Mouse (Mus musculus) G1E (cell line): Measurements from ENCODE around the gene Vangl1. TPM values are rescaled to one million over a fixed set of nuclear protein-coding genes. Genes with fewer than 3 reads are reported as not detected.

ENCODE experiments used
- ATAC-seq: 2 replicates; pipeline ENCODE4 v1.8.0; 2016; ENCODE audit warnings: mild to moderate bottlenecking; ENCODE audit not compliant: insufficient number of reproducible peaks, poor library complexity, low FRiP score, severe bottlenecking; ENCODE audit errors: extremely low read depth
- DNase-seq: peaks from one replicate; pipeline ENCODE4 v3.0.0; 2012; ENCODE audit warnings: low spot score
- H3K27me3 ChIP-seq: 2 replicates; pipeline ENCODE4 v1.6.1; 2012; ENCODE audit warnings: mild to moderate bottlenecking, low read length, inconsistent platforms; ENCODE audit not compliant: insufficient read depth
- H3K36me3 ChIP-seq: replicated peaks from 2 replicates; pipeline ENCODE3; 2012; ENCODE audit warnings: mild to moderate bottlenecking, inconsistent platforms
- H3K4me1 ChIP-seq: 2 replicates; pipeline ENCODE4 v1.6.1; 2012; ENCODE audit warnings: low read depth, low read length, inconsistent platforms, mixed read lengths; ENCODE audit not compliant: insufficient read depth
- H3K4me3 ChIP-seq: 2 replicates; pipeline ENCODE4 v1.5.1; 2012; ENCODE audit warnings: low read depth, mild to moderate bottlenecking, inconsistent platforms, low read length, moderate library complexity, mixed read lengths
- H3K9me3 ChIP-seq: replicated peaks from 2 replicates; pipeline ENCODE4 v1.6.1; 2012; ENCODE audit warnings: inconsistent platforms
- CTCF ChIP-seq: IDR thresholded peaks from 2 replicates; pipeline ENCODE4 v1.5.1; 2012; ENCODE audit warnings: low read depth, low read length, inconsistent platforms, mixed read lengths
- GATA1 ChIP-seq: IDR thresholded peaks from 2 replicates; pipeline ENCODE4 v1.6.1; 2012; ENCODE audit warnings: borderline replicate concordance, low read length, inconsistent platforms, mixed read lengths
- GATA2 ChIP-seq: IDR thresholded peaks from 2 replicates; pipeline ENCODE4 v1.6.1; 2012; ENCODE audit warnings: low read depth, low read length, inconsistent platforms, borderline replicate concordance
- POLR2AphosphoS5 ChIP-seq: IDR thresholded peaks from 2 replicates; pipeline ENCODE4 v1.6.1; 2012; ENCODE audit warnings: low read depth, low read length, inconsistent platforms; ENCODE audit not compliant: insufficient replicate concordance
- TAL1 ChIP-seq: conservative IDR thresholded peaks from 2 replicates; pipeline ENCODE4 v1.6.1; 2012; ENCODE audit warnings: low read depth, low read length, inconsistent platforms, mixed read lengths
- polyA plus RNA-seq: library from polyadenylated mRNA; stranded (reverse); fragments of >175 nt; gene quantifications from 2 replicates; pipeline ENCODE4 v1.2.3, GENCODE M21; 2012
- total RNA-seq, 2 experiments: library from RNA; stranded (forward) in 1 of 2; stranded (reverse) in 1 of 2; fragments of 200-1000 nt in 1 of 2; fragments of >200 nt in 1 of 2; fragmentation: Nextera tagmentation in 1 of 2; gene quantifications; 2 replicates each; pipeline ENCODE4 v1.2.3; 2014 to 2017

Vangl1 gene
- 22.7 and 29.9 TPM in 2 replicates for total RNA-seq (2014; fragmentation: Nextera tagmentation)
- 25.6 and 28.9 TPM in 2 replicates for total RNA-seq (2017)
- polyA plus RNA-seq, result 56.6 and 63.8 TPM in 2 replicates

- DNase-seq, result no peak
- no peak within 1 kb of the TSS; the same call in 1 of the 2 replicates for H3K4me3 ChIP-seq
Observed at GRCm38 (mm10) chr3:102203781-102204721, at the start of gene Vangl1. Vangl1 (minus strand) TSS chr3:102204693.

GRCm38 (mm10) chr3:102253554-102253953 is 49.1 kb upstream of the Vangl1 start:
- H3K27me3 ChIP-seq, result no peaks in the 10 kb centered on the region
- no peaks in the 10 kb centered on the region for H3K4me1 ChIP-seq
- no peaks in the 10 kb centered on the region for H3K36me3 ChIP-seq
- H3K4me3 ChIP-seq, result no peak overlapping the region
- ATAC-seq, result no peak
- H3K9me3 ChIP-seq, result no peaks in the 10 kb centered on the region
- TF ChIP-seq GATA2, result no peak
- no peak for DNase-seq

More at GRCm38 (mm10) chr3:102203781-102204721, at the start of gene Vangl1:
- peaks cover 34% of the 10 kb centered on the region for H3K27me3 ChIP-seq
- H3K36me3 ChIP-seq, result no peaks in the 10 kb centered on the region
- H3K4me1 ChIP-seq, result no peaks in the 10 kb centered on the region
- no peak for TF ChIP-seq GATA1
- TF ChIP-seq GATA2, result no peak
- TF ChIP-seq TAL1, result no peak
- TF ChIP-seq POLR2AphosphoS5, result no peak
- no peak for TF ChIP-seq CTCF
- ATAC-seq, result no peak
- H3K9me3 ChIP-seq, result peaks cover 6% of the 10 kb centered on the region

- DNase-seq (no peak), ATAC-seq (no peak)
- H3K9me3 ChIP-seq, result no peaks in the 10 kb centered on the region
- H3K27me3 ChIP-seq, result no peaks in the 10 kb centered on the region
- no peak overlapping the region for H3K4me3 ChIP-seq
- TF ChIP-seq TAL1 (no peak), POLR2AphosphoS5 (no peak), GATA2 (no peak), GATA1 (no peak), CTCF (no peak)
- no peaks in the 10 kb centered on the region for H3K36me3 ChIP-seq
- H3K4me1 ChIP-seq, result no peaks in the 10 kb centered on the region
Observed at GRCm38 (mm10) chr3:102252927-102253326, 48.4 kb upstream of the Vangl1 start.

- Histone ChIP-seq H3K27me3 (peaks cover 5% of the 10 kb centered on the region; the same call in 1 of the 2 replicates), H3K4me1 (no peaks in the 10 kb centered on the region), H3K4me3 (no peak overlapping the region), H3K9me3 (no peaks in the 10 kb centered on the region), H3K36me3 (no peaks in the 10 kb centered on the region)
- DNase-seq, result no peak
- no peak for ATAC-seq
- TF ChIP-seq CTCF (no peak), TAL1 (no peak), GATA1 (no peak), POLR2AphosphoS5 (no peak), GATA2 (no peak)
Observed at GRCm38 (mm10) chr3:102250873-102251272, 46.4 kb upstream of the Vangl1 start.

- Histone ChIP-seq H3K27me3 (peaks cover 8% of the 10 kb centered on the region; the same call in 1 of the 2 replicates), H3K36me3 (no peaks in the 10 kb centered on the region), H3K9me3 (no peaks in the 10 kb centered on the region), H3K4me1 (no peaks in the 10 kb centered on the region), H3K4me3 (no peak overlapping the region)
- TF ChIP-seq TAL1 (no peak), GATA2 (no peak), CTCF (no peak), POLR2AphosphoS5 (no peak), GATA1 (no peak)
- ATAC-seq (no peak), DNase-seq (no peak)
Observed at GRCm38 (mm10) chr3:102249401-102249991, 45.0 kb upstream of the Vangl1 start.

- no peaks in the 10 kb centered on the region for H3K36me3 ChIP-seq
Observed at GRCm38 (mm10) chr3:102244601-102245000, 40.1 kb upstream of the Vangl1 start.

More at GRCm38 (mm10) chr3:102244601-102245000, 40.1 kb upstream of the Vangl1 start:
- TF ChIP-seq CTCF, result no peak
- TF ChIP-seq TAL1, result no peak
- no peak for TF ChIP-seq GATA1
- no peak for TF ChIP-seq POLR2AphosphoS5
- TF ChIP-seq GATA2, result no peak
- Histone ChIP-seq H3K4me3 (no peak overlapping the region), H3K4me1 (no peaks in the 10 kb centered on the region), H3K9me3 (no peaks in the 10 kb centered on the region), H3K27me3 (peaks cover 11% of the 10 kb centered on the region)
- no peak for ATAC-seq
- no peak for DNase-seq
